Mouse (Mus musculus) thymus, adult 2 months (tissue): ENCODE results near the gene Tmem229b.

Experiments
- CTCF ChIP-seq: fragments of 200-500 bp; IDR thresholded peaks from 2 replicates; pipeline ENCODE4 v1.5.1; 2012; ENCODE audit warnings: mild to moderate bottlenecking, control low read depth, low read length, moderate library complexity, borderline replicate concordance; ENCODE audit not compliant: control insufficient read depth, poor library complexity, insufficient read depth; ENCODE audit errors: extremely low read depth
- POLR2A ChIP-seq: fragments of 200-500 bp; IDR thresholded peaks from 2 replicates; pipeline ENCODE4 v1.6.1; 2012; ENCODE audit warnings: mild to moderate bottlenecking, low read length, control low read depth, moderate library complexity; ENCODE audit not compliant: control insufficient read depth, poor library complexity, insufficient read depth; ENCODE audit errors: extremely low read depth

- no peak for TF ChIP-seq CTCF
- TF ChIP-seq POLR2A: no peak
These were observed 23.4 kb downstream of the Tmem229b start for GRCm38 (mm10) chr12:78984035-78984432.
